Mouse (Mus musculus): ENCODE data around the gene Dusp16.
"Not testable (repeated sequence)": the region's sequence is repeated elsewhere in the genome, so short reads cannot be mapped to it uniquely, and the experiment has no call there.

DNA sequence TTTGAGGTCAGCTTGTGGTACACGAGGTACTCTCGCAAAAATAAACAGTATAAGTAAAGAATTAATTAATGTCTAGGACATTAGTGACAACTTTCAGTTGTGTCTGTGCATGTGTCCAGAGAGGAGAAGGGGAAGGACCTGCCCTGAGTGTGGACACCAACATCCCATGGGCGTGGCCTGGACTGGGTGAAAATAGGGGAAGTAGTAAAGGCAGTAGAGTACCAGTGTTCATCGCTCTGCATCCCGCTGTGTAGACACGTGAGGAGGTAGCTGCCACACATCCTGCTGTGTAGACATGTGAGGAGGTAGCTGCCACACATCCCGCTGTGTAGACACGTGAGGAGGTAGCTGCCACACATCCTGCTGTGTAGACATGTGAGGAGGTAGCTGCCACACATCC is 118.7 kb downstream of the Dusp16 start:
- TF ChIP-seq CTCF (IDR thresholded peaks at IDR 0.05; ENCODE audit: low read depth); EP300 (optimal IDR thresholded peaks at IDR 0.05): not testable (repeated sequence)

Data from stomach, postnatal 0 days (tissue).